Mouse (Mus musculus): ENCODE data around the gene Gimap5.

The Gimap5 gene

DNA sequence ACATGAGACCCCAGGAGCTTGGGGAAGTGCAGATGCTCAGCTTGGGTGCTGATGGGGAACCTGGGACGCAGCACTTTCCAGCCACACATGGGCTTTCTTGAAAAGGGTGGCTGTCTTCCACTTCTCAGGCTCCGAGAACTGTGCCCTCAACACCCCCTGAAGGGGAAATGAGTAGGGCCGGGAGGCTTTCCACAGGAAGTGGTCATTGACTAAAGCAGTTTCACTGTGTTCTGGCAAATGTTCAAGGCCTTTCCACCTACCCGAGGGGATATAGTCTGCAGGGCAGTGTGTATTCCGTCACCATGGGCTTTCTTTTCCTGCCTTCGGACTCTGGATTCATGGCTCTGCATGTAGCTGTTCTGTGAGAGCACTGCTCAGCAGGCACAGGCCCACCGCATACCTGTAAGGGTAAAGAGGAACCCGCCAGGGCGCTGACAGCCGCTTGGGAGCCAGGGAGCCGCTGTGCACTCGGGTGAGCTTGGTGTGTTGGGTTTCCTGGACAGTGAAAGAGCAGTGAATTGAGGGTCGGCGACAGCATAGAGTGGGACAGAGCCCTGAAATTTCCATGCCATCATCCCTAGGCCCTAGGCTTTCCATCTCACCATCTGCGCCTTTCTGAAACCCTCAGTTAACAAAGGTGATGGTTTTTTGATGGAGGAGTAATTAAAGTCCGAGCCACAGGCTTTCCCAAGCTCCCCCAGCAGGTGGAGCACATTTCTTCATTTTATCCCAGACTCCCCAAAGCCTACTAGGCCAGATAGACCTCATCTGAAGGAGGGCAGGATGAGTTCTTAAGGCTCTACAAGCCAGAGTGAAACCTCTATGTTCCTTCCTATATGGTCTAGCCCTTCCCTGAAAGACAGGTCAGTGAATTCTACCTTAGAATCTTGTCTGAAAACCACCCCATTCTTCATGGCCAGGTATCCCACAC, at the start of gene Gimap5:
Gene Gimap5 (plus strand): TSS at position 239 of the 931 bp plus-strand sequence.
- peak; percentile 65 for DNase-seq

DNA sequence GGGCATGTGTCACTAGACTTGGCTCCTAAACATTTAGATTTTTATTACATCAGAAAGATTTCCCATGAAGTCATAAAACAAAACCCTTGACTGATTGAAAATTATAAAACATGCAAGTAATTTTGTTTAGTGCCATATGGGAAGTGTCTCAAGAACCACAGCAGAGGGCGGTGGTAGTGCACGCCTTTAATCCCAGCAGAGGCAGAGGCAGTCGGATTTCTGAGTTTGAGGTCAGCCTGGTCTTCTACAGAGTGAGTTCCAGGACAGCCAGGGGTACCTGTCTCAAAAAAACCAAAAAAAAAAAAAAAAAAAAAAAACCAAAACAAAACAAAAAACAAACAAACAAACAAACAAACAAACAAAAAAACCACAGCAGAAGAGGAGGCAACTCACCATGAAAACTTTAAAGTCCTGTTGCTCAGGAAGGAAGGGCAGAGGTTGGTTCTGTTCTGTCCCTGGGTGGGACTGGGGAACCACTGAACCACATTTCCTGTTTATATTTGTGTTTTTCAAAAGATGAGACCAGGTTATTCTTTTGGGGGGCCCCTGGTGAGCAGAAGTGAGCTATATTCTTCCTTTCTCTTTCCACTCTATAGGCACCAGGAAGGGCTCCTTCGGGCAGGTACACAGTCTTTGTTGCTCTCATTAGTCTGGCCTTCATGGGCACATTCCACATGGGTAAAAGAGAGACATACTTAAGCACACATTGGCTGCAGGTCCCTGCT, 49.0 kb upstream of the Gimap5 start:
- DNase-seq: no peak

DNA sequence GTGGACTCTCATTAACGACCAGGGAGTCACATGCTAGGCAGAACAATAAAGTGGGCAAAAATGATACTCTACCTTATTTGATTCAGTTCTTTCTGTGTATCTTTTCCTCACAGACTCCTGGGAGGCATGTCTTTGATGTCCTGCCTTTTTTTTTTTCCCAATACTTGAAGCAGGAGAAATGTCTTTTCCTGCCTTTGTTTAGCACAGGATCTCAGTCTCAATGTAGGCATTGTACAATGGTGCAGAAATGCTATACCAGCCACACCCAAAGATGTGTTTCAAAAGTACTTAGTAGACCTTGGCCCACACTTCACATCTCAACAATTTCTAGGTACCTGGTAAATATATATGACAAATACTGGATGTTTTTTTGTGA, 48.5 kb upstream of the Gimap5 start:
- no peak for DNase-seq

DNA sequence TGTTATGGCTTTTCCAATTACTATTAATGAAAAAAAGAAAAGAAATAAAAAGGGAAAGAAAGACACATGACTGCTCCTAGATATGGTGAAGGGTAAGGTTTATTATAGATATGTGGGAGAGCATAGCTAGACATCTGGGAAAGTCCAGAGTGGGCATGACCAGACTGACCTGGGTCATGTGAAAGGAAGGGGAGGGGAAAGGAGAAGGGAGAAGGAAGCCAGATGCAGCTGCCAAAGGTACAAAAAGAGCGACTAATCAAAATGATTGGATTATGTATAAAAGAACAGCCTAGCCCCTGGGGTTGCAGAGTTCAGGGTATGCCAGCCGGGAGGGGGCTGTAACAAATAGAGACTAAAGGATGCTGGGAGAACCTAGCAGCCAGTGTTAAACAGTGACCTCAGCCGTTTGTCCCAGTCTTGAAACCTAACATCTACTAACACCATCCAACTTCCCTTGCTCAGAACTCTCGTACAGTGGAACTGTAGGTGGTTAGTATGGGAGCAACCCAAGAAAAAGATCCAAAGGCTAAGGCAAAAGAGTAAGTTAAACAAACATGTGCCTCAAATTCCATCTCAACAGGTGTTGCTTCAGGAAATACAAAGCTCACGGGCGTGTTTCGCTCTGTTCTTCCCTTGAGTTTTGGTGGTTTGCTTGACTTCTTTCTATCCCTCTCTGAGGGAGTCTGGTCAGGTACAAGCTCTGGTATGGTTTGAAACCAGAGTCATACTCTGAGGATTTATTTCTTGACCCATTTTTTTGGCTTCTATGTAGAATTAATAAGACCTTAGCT, 47.7 kb upstream of the Gimap5 start:
- no peak for DNase-seq

DNA sequence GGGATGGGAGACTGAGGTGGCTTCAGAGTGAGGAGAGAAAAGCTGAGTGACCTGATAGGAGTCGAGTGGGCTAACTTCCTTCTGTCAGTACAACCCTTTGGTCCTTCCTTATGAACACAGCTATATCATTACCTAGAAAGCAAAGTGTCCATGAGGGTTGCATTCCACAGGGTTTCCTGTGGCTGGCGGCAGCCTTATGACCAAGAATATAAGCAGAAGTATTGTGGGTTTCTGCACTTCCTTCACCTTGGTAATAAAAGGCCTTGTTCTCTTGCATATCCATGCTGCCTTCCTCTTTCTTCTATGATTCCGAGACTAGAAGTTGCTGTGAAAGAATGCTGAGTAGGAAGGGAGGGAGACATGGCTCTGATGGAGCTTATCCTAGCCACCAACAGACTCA, 47.1 kb upstream of the Gimap5 start:
- DNase-seq: no peak

DNA sequence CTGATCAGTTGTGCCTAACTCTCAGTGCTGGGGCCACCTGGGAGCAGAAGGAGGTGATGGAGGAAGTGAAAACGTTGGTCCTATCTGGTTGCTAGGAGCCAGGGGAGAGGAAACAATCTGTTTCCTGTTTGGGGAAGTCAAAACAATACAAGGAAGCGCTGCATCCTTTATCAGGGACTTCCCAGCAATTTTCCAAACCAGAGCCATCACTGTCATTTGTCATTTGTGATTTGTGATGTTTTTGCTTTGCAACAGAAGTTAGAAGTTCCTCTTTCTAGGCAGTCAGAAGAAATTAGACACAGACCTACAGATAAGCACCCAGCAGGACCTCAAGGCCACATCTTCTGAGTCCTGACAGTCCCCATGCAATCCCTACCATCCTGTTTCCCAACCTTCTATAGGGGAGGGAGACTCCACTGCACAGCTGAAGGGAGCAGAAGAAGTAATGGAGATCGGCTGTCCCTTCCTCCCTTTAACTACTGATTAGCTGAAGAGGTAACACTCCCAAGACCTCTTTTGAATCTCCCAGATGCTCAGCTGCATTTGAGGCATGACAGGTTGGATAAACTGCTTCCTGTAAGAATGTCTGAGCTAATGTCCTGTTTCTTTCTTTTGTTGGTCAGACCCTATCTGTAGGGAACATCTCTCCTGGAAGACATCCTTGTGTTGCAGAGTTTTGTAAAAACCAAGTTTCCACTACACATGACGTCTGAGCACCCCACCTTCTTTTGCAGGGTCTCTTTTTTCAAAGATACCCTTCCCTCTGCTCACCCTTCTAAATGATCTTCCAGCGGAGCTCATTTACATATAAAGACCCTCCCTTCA, 45.5 kb upstream of the Gimap5 start:
- DNase-seq: no peak

DNA sequence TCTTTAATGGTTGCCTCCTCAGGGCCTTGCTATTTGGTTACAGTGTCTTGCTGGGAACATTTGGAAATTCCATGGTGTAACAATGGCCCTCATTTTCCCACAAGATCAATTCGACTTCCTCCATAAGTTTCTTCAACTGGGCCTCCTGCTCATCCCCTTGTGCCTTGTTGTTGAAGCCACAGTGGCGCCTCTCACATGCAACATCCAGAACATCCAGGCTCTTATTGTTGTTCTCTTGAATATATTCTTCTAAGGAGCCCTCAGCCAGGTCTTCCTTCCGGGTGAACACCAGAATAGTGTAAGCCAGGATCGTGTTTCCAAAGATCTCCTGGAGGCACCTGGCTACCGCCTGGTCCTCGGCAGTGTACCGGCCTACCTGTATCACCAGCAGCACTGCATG, 43.9 kb upstream of the Gimap5 start:
- DNase-seq: no peak

DNA sequence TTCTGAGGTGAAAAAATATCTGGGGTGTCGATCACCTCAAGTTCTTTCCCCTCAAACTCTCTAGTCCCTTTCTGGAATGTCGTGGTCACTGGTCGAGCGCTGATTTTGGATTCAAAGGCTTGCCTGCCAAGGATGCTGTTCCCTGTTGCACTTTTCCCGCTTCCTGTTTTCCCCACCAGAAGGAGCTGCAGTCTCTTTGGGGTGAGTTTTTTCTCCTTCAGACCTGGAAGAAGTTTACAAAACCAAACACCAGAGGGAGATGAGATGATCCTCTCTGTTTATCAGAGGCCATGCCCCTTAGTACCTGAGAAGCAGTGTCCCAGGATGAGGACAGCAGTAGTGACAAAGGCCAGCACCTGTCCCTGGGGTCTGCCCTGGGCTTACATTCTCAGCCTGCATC, 43.4 kb upstream of the Gimap5 start:
- DNase-seq: no peak

DNA sequence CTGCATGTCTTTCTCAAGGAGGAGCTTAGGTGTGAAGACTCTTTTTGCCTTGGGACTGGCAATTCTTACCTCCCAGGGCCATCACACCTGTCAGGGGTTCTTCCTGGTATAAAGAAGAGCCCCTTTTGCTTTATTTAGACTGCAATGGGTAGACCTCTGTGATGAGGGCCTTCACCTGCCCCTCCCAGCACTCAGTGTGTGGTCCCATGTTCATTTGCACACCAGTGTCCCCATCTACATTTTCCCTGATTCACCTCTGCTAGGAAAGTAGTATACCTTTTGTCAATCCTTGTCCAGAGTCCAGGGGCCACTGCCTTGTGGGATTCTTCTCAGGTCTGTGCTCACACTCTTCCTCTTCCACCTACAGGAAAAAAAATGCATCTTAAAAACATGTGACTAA, 41.9 kb upstream of the Gimap5 start:
- DNase-seq: no peak

DNA sequence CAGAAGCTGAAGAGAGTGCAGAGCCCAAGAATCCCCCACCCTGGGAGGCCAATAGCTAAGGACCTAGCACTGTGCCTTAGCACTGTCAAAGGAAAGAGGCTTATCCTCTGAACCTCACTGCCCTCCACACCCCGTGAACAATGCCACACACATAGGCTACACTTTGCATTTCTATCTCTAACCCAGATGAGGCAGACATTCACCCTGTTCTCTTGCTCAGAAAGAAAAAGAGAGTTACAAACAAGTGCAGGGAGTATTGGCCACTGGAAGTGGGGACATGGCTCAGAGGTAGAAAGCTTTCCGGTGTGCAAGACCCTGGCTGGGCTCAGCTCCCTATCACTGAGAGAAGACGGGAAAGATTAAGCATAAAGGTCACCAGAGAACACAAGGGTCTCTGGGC, 39.9 kb upstream of the Gimap5 start:
- DNase-seq: no peak

DNA sequence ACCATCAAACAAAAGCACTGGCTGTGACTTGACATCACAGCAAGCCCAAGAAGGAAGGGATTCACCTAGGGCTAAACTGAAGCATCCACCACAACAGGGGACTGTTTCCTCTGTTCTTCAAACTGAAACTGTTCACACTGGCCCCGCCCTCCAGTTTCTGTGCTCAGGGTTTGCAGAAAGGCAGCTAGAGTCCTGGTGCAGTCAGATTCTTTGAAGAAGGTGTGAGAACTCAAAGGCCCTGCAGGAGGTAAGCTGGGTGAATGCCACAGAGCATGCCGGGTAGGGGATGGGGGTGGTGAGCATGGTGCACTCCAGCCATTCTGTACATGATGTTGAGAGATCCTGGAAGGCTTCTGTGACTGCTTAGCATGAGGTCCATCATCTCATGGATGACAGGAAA, 27.5 kb upstream of the Gimap5 start, which contains the start of the genes Gm28053 and Gimap7:
Gene Gm28053 (plus strand): TSS at position 153 of the 400 bp plus-strand sequence.
Gene Gimap7 (plus strand): TSS at position 167 of the 400 bp plus-strand sequence.
- no peak for DNase-seq

DNA sequence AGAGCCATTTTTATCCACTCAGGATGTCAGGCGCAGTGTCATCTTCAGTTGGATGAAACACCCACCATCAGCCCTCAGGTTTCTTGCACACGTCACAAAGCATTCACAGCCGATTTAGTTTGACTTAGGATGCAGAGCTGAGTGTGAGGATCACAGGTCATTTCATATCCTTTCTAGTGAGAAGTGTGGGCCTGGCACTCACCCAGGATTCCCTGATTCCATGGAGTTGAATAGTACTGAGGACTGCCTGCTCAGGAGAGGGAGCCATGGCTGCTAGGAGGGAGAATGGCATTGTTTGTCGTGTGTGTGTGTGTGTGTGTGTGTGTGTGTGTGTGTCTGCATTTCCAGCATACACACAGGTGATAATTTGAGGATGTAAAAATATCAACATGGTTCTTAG, 25.7 kb upstream of the Gimap5 start:
- no peak for DNase-seq

DNA sequence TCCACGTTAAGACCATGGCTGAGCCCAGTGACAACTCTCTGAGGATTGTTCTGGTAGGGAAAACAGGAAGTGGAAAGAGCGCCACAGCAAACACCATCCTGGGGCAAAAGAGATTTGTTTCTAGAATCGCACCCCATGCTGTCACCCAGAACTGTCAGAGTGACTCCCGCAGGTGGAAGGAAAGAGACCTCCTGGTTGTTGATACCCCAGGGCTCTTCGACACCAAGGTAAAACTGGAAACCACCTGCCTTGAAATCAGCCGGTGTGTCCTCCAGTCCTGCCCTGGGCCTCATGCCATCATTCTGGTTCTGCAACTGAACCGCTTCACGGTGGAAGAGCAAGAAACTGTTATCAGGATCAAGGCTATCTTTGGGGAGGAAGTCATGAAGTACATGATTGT, 22.5 kb upstream of the Gimap5 start:
- no peak for DNase-seq

DNA sequence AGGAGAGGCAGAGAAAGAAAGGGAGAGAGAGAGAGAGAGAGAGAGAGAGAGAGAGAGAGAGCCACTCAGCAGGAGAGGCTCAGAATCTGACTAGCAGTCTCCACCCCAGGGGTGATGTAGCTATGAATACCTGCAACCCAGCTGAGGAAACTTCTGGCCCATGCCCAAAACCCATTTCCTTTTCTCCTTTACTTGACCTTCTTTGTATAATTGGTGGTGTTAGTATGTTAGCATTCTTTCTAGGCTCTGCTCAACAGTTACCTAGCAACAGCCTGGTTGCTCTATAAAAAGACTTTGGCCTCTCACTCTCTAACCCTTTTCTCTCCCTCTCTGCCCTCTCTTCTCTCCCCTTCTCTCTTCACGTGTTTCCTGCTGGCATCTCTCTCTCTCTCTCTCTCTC, 20.5 kb upstream of the Gimap5 start:
- peak; percentile 79 for DNase-seq

DNA sequence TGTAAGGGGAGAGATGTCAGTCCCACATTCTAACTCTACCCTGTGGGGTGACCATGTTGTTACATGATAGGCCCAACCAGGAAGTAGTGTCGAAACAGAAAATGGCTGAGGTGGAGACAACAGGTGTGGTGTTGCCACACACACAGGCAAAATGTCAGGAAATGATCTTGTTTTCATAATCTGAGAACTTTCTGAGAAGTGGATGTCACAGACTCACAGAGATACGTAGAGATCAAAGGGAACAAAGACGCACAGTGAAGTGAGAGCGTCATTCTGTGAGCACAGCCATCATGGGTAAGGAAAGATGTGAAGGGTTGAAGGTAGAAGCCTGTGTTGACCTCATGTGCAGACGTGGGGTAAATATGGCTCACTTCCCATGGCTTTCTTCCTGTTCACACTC, 18.2 kb upstream of the Gimap5 start:
- DNase-seq: no peak

DNA sequence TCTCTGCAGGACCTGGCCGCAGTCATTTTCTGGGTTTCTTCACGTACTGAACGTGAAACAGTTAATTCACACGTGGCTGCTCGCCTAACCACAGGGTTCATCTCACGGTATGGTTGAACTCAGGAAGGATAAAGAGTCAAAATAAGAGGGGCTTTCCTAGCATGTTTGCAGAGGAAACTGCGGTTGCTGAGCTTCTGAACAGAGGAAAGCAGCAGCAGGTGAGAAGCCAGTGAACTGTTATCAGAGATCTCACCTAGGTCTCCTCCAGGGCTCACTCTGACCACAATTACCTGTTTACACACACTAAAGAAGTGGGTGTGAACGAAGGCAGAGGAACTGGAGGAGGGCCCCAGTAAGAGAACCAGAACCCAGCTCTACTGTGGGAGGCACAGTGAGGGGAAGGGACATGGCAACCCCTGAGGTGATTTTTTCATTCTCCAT, 13.1 kb upstream of the Gimap5 start:
- no peak for DNase-seq

DNA sequence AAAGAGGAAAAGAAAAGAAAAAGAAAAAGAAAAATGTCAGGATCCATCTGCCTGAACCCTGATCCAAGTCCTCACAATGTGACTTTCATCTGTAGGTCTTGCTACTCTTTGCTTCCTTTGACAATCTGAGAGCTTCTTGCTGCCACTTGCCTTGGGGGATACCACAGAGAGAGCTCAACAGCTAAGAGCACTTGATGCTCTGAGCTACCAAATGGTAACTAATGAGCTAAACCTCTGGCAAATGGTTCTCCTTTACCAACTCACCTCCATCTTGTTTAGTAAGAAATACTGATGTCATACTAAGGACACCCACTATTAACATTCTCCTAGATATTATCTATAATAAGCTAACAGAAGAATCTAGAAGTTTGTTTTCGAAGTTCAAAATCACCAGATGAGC, 12.3 kb upstream of the Gimap5 start:
- DNase-seq: no peak

DNA sequence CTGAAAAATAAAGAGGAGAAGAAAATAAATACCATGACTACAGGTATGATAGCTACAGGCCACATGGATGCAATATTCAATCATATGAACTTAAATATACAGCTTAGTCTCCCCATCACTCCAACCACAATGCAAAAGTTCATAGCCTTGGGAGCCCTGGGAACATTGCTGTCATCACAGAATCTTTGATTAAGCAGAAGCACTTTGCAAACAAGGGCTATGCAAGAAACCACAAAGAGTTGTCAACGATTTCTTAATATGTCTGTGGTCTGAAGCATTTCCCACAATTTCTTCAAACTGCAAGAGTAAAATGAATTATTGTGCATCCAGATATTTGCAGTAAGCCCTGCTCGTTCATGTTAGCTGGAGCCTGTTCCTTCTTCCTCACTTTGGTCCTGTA, 8.9 kb upstream of the Gimap5 start:
- DNase-seq: no peak

DNA sequence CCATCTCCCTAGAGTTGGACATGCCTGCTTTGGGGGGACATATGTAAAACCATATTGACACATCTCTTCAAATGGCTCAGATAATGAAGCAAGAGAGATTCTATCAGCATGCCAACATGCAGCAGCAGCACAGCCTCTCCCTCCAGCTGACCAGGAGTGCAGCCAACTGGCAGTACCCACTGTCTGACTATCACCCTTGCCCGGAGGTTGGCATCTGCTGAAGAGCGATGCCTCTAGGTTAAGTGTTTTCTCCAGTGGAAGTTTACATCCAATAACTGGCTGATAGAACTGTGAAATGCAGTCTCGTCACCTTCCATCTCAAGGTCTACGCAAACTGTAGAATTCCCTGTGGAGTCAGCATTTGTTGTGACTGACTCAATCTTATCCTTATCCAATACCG, 8.3 kb upstream of the Gimap5 start:
- DNase-seq: no peak

DNA sequence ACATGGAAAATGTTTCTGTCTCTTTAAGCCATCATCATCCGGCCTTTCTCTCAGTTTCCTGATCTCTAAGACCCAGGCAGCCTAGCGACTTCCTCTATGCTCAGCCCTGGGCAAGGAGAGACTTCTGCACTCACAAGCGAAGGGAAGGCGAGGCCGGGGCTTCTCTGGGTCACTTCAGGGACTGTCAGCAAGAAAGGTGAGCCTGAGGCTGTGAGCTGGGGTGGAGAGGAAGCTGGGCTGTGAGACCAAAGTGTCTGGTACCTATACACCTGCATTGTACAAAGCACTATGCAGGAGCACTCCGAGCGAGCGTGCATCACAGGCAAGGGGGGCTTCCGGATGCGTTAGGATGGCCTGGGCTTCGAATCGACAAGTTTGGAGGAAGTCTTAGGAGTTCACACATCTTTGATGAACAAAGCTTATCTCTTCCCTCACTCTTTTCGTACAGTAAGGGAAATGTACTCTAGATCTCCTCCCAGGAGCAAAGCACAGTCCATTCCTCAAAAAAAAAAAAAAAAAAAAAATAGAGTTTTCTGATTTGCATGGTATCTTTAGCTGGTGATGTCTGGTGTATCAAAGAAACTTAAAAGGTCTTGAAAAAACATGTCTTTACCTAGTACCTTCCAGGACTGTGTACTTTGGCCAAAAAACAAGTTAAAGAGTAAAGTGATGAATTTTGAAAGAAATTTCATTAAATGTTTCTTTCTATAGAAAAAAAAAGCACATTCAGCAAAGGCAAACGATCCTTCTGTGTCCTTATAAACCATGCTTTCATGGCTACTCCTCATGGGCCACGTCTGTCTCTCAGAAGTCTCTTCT, 6.8 kb upstream of the Gimap5 start, which contains the start of gene Gimap1:
Gene Gimap1 (plus strand): TSS at position 94 of the 819 bp plus-strand sequence.
- peak; percentile 54 for DNase-seq

DNA sequence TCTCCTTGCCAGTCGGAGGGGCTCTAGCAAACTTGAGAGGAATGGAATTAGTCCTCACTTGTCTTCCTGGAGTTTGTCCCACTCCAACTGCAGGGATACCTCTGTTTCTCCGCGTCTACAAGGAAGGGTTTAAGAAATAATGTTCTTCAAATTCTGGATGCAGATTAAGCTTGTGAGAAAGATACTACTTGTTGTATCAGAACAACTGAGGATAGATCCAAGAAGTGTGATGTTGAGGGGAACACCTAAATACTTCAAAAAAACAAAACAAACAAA, 6.3 kb upstream of the Gimap5 start:
- no peak for DNase-seq
